Mouse (Mus musculus) thymus, postnatal 4 days (tissue): ENCODE measurements around the gene Adam26a.
"Not testable (repeated sequence)": the region's sequence is repeated elsewhere in the genome, so short reads cannot be mapped to it uniquely, and the experiment has no call there.

ENCODE experiments used
- DNase-seq: peaks from one replicate; pipeline ENCODE4 v3.0.0; 2021

Gene Adam26a

DNA sequence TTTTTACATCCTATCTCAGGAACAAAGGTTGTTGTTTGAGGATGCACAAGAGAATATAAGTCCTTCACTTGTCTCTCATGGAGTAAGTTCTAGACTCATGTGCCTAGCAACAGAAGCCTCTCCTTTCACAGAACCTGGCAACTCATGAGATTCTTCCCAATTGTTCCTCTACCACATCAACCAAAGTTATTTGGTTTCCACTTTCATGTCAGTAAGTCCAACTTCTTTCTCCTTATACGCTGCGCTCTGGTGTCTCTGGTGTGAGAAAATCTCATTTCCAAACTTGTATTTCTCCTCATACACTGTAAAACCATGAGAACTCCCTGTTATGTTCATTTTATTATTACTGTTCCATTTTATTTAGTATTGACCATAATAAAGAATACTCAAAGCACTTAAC, at the start of gene Adam26a:
Adam26a (minus strand) TSS at position 101 of the 400 bp plus-strand sequence.
- not testable (repeated sequence) for DNase-seq

DNA sequence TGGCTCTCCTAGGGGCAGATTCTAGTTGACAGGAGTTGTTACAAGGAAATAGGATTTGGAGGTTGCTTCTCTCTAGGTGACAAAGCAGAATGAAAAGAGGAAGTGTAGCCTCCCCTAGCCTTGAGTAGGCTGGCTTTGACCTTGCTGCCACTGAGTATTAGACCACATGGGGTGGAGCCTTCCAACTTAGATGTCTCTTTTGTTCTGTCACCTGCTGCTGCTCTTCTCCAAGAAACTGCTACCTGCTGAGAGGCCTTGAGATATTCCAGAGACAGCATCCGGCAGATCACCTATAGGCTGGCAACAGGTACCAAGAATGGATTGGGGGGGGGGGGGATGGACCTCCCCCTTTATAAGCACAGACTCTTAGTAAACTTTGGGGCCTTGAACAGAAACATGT, 39.5 kb upstream of the Adam26a start:
- no peak for DNase-seq

DNA sequence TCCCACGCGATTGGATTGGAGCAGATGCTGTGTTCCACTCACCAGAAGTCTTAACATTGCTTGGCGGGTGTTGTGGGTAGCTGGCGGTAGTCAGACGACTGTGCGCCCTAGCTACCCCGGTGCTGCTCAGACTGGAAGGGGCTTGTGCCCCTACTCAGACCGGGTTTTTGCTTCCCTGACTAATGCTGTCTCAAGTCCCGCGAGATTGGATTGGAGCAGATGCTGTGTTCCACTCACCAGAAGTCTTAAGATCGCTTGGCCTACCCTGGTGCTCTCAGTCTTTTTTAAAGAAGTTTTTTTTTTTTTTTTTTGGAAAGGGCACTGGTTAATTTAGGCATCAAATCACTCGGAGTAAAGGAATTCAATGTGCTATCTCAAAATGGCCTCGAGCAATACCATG, 27.1 kb upstream of the Adam26a start:
- not testable (repeated sequence) for DNase-seq

DNA sequence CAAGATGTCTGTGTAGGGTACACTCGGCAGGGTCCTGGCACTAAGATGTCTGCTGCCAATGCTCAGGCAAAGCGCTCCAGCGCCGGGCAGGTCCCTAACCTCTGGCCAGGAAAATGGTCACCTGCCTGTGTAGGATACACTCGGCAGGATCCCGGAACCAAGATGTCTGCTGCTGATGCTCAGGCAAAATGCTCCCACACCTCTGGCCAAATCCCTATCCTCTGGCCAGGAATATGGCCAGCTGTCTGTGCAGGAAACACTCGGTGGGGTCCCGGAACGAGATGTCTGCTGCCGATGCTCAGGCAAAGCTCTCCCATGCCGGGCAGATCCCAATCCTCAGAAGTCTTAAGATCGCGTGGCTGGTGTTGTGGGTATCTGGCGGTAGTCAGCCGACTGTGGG, 26.7 kb upstream of the Adam26a start:
- DNase-seq: not testable (repeated sequence)

DNA sequence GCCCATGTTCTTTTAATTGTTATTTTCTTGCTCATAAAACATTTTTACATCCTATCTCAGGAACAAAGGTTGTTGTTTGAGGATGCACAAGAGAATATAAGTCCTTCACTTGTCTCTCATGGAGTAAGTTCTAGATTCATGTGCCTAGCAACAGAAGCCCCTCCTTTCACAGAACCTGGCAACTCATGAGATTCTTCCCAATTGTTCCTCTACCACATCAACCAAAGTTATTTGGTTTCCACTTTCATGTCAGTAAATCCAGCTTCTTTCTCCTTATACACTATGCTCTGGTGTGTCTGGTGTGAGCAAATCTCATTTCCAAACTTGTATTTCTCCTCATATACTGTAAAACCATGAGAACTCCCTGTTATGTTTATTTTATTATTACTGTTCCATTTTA, 48.5 kb downstream of the Adam26a start, which contains the start of gene Adam26b:
Adam26b (minus strand) TSS at position 101 of the 400 bp plus-strand sequence.
- not testable (repeated sequence) for DNase-seq
